Mouse (Mus musculus) cerebellum, adult 2 months (tissue): ENCODE results near the gene Ube4a.

Source experiments
- CTCF ChIP-seq: fragments of 200-500 bp; IDR thresholded peaks from 2 replicates; pipeline ENCODE4 v1.5.1; 2011; ENCODE audit warnings: low read depth, mild to moderate bottlenecking, control low read depth, low read length, moderate library complexity, borderline replicate concordance; ENCODE audit not compliant: insufficient read depth
- POLR2A ChIP-seq: fragments of 200-500 bp; IDR thresholded peaks from 2 replicates; pipeline ENCODE4 v1.6.1; 2011; ENCODE audit warnings: low read length, control low read depth, borderline replicate concordance; ENCODE audit not compliant: insufficient read depth

DNA sequence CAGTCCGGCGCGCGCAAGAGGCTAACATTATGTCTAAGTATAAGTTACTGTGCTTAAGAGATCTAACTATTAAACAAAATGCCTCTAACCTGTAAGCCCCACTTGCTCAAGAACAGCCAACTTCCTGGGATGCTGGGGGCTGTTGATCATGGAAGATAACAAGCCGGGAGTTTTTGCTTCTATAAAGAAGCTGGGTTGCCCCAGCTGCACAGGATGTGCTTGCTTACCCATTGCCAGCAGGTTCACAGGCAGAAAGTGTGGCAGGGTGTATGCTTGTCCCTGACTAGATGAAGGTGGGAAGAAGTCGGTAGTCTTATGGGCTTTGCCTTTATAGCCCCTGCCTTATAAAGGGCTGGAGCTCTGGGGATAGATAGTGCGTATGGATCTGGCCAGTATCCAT is 31.2 kb upstream of the Ube4a start:
- TF ChIP-seq CTCF (no peak), POLR2A (no peak)
